Mouse (Mus musculus): ENCODE measurements around the gene Fbxl2. TPM values are rescaled to one million over a fixed set of nuclear protein-coding genes. Genes with fewer than 3 reads are reported as not detected.

The Fbxl2 gene
- polyA plus RNA-seq, 1 experiment from 2014 or later, result 1.1 TPM

DNA sequence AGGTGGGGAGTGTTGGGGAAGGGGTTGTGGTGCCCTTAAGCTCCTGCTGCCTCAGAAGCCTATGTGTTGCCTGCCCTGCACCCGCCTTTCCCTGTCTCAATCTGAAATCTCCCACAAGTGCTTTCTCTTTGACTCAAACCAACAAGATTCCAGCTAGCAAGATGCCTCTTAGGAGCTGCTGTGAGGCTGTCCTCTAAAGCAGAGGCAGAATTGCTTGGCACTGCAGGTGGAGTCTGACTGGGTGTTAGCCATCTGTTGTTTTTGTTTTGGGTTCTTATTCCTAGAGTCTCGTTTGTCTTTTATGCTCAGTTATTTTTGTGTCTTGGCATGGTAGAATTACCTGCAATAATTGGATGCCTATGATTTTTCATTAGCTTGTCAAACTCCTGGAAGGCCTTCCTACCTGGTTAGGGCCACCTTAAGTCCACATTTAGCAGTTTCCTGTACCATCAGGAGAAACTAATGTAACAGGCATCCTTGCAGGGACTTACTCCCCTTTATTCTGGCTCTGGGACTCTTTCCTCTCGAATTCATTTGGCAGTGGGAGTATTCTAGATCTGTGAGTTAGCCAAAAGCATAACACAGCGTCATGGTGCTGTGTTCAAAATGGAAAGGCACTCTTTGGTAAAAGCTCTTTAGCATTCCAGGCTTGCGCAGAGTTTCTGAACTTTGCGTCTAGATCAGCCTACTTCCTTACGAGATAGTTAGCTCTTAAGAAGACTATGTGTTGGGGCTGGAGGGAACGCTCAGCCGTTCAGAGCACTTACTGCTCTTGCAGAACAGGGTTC lies 106.7 kb downstream of the Fbxl2 start:
- H3K27me3 ChIP-seq (replicated peaks; ENCODE audit: control insufficient read depth, insufficient read depth, low read length), result no peaks in the 10 kb centered on the region
- 88% methylated on average over 9 of the region's 9 CpGs for WGBS
- no peak for ATAC-seq
- no peak for TF ChIP-seq CTCF (IDR thresholded peaks at IDR 0.05; ENCODE audit: low read depth)
- H3K27ac ChIP-seq (ENCODE audit: low read depth, low read length), result no peak overlapping the region
- no peaks in the 10 kb centered on the region for H3K9me3 ChIP-seq (ENCODE audit: control insufficient read depth)
- no peaks in the 10 kb centered on the region for H3K4me1 ChIP-seq (replicated peaks; ENCODE audit: control insufficient read depth, insufficient read depth, low read length)
- H3K36me3 ChIP-seq (ENCODE audit: control insufficient read depth, insufficient read depth), result no peaks in the 10 kb centered on the region
- H3K9ac ChIP-seq (ENCODE audit: low read depth, low read length), result no peak overlapping the region
- H3K4me3 ChIP-seq (ENCODE audit: low read depth, low read length), result no peak overlapping the region
- no peak overlapping the region for H3K4me2 ChIP-seq (replicated peaks; ENCODE audit: low read depth)

DNA sequence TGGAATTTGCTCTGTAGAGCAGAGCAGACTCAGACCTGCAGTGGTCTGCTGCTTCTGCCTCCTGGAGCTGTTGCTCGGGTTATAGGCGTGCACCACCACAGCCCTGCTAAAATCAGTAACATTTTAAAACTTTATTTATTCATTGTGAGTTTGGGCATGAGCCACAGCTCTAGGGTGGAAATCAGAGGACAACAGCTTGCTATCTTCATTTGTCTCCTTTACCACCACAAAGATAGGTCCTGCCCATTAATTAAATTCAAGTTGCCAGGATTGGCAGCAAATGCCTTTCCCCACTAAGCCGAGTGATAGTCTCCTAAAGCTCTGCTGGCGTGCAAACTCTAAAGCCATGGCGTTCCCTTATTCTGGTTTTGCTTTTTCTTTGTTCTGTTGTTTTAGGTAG lies 110.4 kb downstream of the Fbxl2 start:
- no peak overlapping the region for H3K4me3 ChIP-seq (ENCODE audit: low read depth, low read length)
- H3K9me3 ChIP-seq (ENCODE audit: control insufficient read depth), result no peaks in the 10 kb centered on the region
- no peaks in the 10 kb centered on the region for H3K27me3 ChIP-seq (replicated peaks; ENCODE audit: control insufficient read depth, insufficient read depth, low read length)
- no peak overlapping the region for H3K9ac ChIP-seq (ENCODE audit: low read depth, low read length)
- H3K4me2 ChIP-seq (replicated peaks; ENCODE audit: low read depth), result no peak overlapping the region
- TF ChIP-seq CTCF (IDR thresholded peaks at IDR 0.05; ENCODE audit: low read depth), result no peak
- WGBS, result 80% methylated on average over 5 of the region's 5 CpGs
- no peak overlapping the region for H3K27ac ChIP-seq (ENCODE audit: low read depth, low read length)
- no peaks in the 10 kb centered on the region for H3K36me3 ChIP-seq (ENCODE audit: control insufficient read depth, insufficient read depth)
- peaks cover 6% of the 10 kb centered on the region for H3K4me1 ChIP-seq (replicated peaks; ENCODE audit: control insufficient read depth, insufficient read depth, low read length)
- no peak for ATAC-seq

DNA sequence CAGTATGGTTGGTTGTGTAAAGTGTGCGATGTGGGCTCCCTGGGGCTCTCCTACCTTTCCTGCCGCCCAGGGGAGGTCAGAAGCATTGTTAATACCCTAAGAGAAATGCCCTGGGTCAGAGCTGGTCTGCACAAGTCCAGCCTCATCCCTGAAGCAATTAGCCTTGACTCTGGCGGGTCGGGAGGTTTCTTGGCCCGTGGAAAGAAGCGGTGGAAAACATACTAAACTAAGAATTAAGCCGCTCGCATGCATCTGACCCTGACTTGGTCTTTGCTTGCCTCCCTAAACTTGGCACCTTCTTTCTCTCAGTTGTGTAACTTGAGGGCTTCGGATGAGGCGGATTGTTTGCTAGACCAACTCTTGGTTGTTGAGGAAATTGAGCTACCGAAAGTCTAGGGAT lies 113.5 kb downstream of the Fbxl2 start:
- Histone ChIP-seq H3K27ac (ENCODE audit: low read depth, low read length) (peak overlapping the region; percentile 91), H3K4me3 (ENCODE audit: low read depth, low read length) (peak overlapping the region; percentile 88), H3K4me1 (replicated peaks; ENCODE audit: control insufficient read depth, insufficient read depth, low read length) (peaks cover 6% of the 10 kb centered on the region), H3K27me3 (replicated peaks; ENCODE audit: control insufficient read depth, insufficient read depth, low read length) (no peaks in the 10 kb centered on the region), H3K9me3 (ENCODE audit: control insufficient read depth) (no peaks in the 10 kb centered on the region), H3K9ac (ENCODE audit: low read depth, low read length) (peak overlapping the region; percentile 94), H3K36me3 (ENCODE audit: control insufficient read depth, insufficient read depth) (no peaks in the 10 kb centered on the region), H3K4me2 (replicated peaks; ENCODE audit: low read depth) (peak overlapping the region; percentile 93)
- 7% methylated on average over 11 of the region's 11 CpGs for WGBS
- TF ChIP-seq CTCF (IDR thresholded peaks at IDR 0.05; ENCODE audit: low read depth), result no peak
- no peak for ATAC-seq

DNA sequence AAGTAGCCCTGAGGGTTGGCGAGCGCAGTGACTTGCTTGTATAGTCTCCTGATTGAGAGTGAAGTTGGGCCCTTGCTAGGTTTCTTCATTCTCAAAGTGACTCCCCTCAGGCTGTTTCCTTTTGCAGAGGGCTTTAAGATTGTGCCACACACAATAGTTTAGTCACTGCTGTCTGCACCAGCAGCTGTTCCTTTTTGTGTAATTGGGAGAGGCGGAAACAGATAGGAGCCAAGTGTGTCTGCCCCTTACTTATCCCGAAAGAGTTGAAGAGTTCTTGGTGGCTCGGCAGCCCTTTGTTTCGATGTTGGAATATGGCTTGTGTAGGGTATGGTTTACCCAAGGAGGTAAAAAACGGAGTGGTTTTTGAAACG lies 113.9 kb downstream of the Fbxl2 start:
- Histone ChIP-seq H3K27ac (ENCODE audit: low read depth, low read length) (peak overlapping the region; percentile 91), H3K4me1 (replicated peaks; ENCODE audit: control insufficient read depth, insufficient read depth, low read length) (peaks cover 6% of the 10 kb centered on the region), H3K4me2 (replicated peaks; ENCODE audit: low read depth) (peak overlapping the region; percentile 93), H3K4me3 (ENCODE audit: low read depth, low read length) (peak overlapping the region; percentile 88), H3K9ac (ENCODE audit: low read depth, low read length) (peak overlapping the region; percentile 94), H3K9me3 (ENCODE audit: control insufficient read depth) (no peaks in the 10 kb centered on the region), H3K27me3 (replicated peaks; ENCODE audit: control insufficient read depth, insufficient read depth, low read length) (no peaks in the 10 kb centered on the region), H3K36me3 (ENCODE audit: control insufficient read depth, insufficient read depth) (no peaks in the 10 kb centered on the region)
- ATAC-seq, result no peak
- TF ChIP-seq CTCF (IDR thresholded peaks at IDR 0.05; ENCODE audit: low read depth), result no peak
- under 1% methylated on average over 8 of the region's 8 CpGs for WGBS

DNA sequence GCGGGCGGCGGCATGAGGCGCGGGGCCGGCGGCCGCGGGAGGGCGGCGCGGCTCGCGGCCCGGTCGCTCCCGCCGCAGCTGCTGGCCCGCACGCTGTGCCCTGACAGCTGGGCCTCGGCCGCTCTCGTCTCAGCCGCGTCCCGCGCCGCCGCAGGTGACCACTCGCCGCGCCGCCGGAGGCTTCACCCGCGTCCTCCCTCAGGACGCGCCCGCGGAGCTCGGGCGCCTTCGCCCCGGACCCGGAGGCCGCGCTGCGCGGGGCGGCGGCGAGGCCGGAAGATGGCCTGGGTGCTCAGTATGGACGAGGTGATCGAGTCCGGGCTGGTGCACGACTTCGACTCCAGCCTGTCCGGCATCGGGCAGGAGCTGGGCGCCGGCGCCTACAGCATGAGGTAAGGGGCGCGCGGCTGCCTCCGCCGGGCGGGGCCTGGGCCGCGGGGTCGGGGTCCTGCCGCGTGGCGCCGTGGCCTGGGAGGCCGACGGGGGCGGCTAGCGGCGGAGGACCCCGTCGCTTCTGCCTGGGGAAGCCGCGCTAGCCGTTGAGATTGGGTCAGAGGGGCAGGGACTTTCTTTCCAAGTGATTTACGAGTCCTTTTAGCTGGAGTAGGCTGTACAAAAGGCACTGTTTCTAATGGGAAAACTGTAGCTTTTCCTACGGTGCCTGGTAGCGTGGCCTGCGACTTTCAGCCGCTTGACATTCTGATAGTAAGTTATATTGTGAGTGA lies 114.5 kb downstream of the Fbxl2 start:
- peak overlapping the region; percentile 88 for H3K4me3 ChIP-seq (ENCODE audit: low read depth, low read length)
- under 1% methylated on average over 68 of the region's 91 CpGs for WGBS
- peak overlapping the region; percentile 91 for H3K27ac ChIP-seq (ENCODE audit: low read depth, low read length)
- peak overlapping the region; percentile 93 for H3K4me2 ChIP-seq (replicated peaks; ENCODE audit: low read depth)
- no peaks in the 10 kb centered on the region for H3K9me3 ChIP-seq (ENCODE audit: control insufficient read depth)
- H3K4me1 ChIP-seq (replicated peaks; ENCODE audit: control insufficient read depth, insufficient read depth, low read length), result peaks cover 6% of the 10 kb centered on the region
- peak overlapping the region; percentile 94 for H3K9ac ChIP-seq (ENCODE audit: low read depth, low read length)
- TF ChIP-seq CTCF (IDR thresholded peaks at IDR 0.05; ENCODE audit: low read depth), result no peak
- H3K36me3 ChIP-seq (ENCODE audit: control insufficient read depth, insufficient read depth), result no peaks in the 10 kb centered on the region
- H3K27me3 ChIP-seq (replicated peaks; ENCODE audit: control insufficient read depth, insufficient read depth, low read length), result no peaks in the 10 kb centered on the region
- ATAC-seq, result peak; percentile 12

DNA sequence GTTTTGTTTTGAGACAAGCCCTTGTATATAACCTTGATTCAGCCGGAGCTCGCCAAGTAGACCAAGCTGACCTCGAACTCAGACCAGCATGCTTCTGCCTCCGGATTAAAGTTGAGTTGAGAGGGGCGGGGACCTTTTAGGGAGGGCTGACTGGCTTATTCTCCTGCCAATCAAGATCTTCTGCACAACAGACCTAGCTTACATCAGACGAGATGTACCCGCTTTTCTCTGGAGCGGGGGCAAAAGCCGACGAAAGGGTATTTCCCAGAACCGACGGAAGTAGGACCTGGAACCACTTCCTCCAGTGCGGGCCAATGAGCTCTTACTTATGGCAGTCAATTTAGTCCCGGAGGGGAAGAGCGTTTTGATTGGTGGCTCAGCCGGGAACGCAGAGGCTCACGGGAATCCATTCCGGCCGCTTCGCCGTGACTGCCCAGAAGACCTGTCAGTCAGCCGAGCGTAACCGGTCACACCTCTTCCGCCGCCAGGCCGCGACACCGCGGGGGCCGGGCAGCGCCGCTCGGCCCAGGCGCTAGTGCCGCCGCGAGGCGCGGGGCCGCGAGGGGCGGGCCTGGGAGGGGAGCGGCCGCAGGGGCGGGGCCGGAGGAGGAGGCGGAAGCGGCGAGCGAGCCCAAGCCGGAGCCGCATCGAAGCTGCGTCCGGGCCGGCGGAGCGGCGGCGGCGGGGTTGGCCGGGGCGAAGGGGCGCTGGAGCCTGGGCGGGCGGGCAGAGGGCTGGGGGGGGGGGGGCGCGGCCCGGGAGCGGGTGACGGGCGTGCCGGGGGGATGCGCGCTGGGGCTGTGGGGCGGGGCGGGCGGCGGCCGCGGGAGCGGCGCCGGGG lies 115.2 kb downstream of the Fbxl2 start, which contains the start of gene Ubp1:
Ubp1 (plus strand) TSS at position 401 of the 841 bp plus-strand sequence.
- Histone ChIP-seq H3K9me3 (ENCODE audit: control insufficient read depth) (no peaks in the 10 kb centered on the region), H3K27ac (ENCODE audit: low read depth, low read length) (peak within 1 kb of the TSS; percentile 91), H3K9ac (ENCODE audit: low read depth, low read length) (peak within 1 kb of the TSS; percentile 94), H3K36me3 (ENCODE audit: control insufficient read depth, insufficient read depth) (no peaks in the 10 kb centered on the region), H3K4me3 (ENCODE audit: low read depth, low read length) (peak within 1 kb of the TSS; percentile 88), H3K27me3 (replicated peaks; ENCODE audit: control insufficient read depth, insufficient read depth, low read length) (no peaks in the 10 kb centered on the region), H3K4me1 (replicated peaks; ENCODE audit: control insufficient read depth, insufficient read depth, low read length) (peaks cover 6% of the 10 kb centered on the region), H3K4me2 (replicated peaks; ENCODE audit: low read depth) (peak within 1 kb of the TSS; percentile 93)
- ATAC-seq, result peak; percentile 99
- under 1% methylated on average over 52 of the region's 86 CpGs for WGBS
- no peak for TF ChIP-seq CTCF (IDR thresholded peaks at IDR 0.05; ENCODE audit: low read depth)
